Mouse (Mus musculus) large intestine, adult 2 months (tissue): Measurements from ENCODE around the gene Zfp706. TPM values are rescaled to one million over a fixed set of nuclear protein-coding genes. Genes with fewer than 3 reads are reported as not detected.
"Not testable (repeated sequence)": the region's sequence is repeated elsewhere in the genome, so short reads cannot be mapped to it uniquely, and the experiment has no call there.

Source experiments
- DNase-seq: peaks from one replicate; pipeline ENCODE4 v3.0.0-alpha.2; 2012; ENCODE audit warnings: low read depth, low spot score
- WGBS: fragments of 180-500 bp; shearing (Covaris S2); methylation state at CpG from one replicate; pipeline ENCODE4 v1.1.7; 2018; 5-methylcytosine and 5-hydroxymethylcytosine counted together
- polyA plus RNA-seq: library from polyadenylated mRNA; depleted of rRNA; stranded (reverse); fragments of >200 nt; gene quantifications from 2 replicates; pipeline ENCODE4 v1.2.3, GENCODE M21; 2012

The Zfp706 gene
- polyA plus RNA-seq, 1 experiment: 58.2 TPM

DNA sequence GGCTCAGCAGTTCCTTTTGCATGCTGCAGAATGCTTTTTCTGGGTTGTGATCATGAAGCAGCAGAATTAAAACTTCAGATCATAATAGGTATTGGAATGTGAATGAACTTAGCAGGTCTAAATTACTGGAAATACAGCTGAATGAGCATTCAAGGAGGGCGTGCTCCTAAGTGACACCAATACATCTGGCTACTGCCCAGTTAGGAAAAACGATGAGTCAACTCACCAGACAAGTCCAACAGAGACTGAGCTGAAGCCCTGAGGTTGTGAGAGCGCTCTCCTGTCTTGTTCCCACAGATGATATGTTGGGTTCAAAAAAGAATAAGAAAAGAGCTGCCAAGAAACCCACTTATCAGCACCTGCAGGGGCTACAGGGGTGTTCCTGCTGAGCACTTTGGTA is 11.9 kb upstream of the Zfp706 start:
- DNase-seq: no peak
- 37% methylated on average over 3 of the region's 3 CpGs for WGBS

DNA sequence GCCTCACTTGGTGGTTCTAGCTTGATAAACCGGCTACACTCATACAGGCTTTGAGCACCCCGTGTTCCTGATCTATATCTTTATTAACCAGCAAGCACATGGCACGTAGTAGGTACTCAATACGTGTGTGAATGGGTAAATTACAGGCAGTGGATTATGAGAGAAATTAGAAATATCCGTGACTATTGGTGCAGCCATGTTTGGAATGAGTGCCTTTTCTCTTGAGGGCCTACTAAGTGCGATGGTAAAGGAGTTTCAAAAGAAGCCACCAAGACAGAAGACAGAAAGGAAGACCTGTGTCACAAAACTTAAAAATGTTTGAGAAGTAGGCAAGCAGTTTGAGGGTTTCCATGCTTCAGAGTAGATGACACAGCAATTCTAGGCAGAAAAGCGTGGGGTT is 4.3 kb upstream of the Zfp706 start:
- WGBS: 90% methylated on average over 7 of the region's 7 CpGs

DNA sequence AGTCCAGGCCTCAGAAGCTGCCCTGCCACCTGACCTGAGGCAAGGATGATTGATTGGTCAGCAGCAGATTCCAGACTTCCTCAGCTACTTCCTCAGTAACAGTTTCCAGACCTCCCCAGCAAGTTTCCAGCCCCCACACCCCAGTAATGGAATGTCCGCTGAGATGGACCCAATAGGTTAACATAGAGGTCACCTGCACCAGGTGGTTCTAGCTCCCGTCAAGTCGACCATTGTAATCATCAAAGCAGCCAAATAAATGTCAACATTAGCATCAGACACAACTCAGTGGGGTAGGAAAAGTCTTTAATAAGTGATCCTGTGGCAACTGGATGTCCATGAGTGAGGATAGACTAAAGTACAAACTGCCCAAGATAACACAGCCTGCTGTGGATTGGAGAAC is 3.7 kb upstream of the Zfp706 start:
- WGBS: 68% methylated on average over 3 of the region's 3 CpGs
- no peak for DNase-seq

More for the DNA sequence above, 4.3 kb upstream of the Zfp706 start:
- DNase-seq: no peak

DNA sequence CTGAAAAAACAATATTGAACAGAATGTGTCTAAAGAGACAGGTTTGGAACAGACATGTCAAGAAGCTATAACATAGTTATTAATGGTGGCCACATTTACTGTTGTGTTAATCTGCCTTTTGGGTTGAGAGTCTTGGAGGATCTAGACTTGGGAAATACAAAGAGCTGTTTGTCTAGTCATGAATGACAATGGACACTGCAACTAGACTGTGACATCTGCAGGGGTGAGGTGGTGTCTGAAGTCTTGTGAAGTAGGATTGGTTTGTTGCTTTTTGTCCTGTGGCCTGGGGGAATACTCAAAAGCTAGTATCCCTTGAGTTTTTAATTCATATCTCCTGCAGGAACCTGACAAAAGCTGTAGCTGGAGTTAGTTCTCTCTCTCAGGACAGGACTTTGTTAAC is 973 bp upstream of the Zfp706 start:
- DNase-seq: no peak

DNA sequence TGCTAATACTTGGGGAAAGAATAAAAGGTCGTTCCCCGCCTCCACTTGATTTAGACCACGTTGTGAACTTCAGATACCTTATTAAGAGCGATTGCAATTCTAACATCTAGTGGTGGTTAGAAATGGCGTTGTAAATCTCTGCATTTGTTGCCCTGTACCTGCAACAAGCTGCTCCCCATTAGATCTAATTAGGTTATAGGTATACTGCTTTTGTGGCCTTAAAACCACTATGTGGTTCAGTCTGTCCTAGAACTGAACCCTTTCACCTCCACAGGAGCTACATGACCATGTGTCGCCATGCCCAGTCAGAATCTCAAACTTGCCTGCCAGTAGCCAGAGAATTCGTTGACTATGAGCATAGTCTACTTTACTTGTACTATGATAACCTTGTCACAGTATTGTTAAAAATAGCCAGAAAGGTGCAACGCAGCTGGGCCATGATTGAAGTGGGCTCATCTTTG is 416 bp upstream of the Zfp706 start:
- WGBS: 25% methylated on average over 8 of the region's 8 CpGs
- DNase-seq: no peak

DNA sequence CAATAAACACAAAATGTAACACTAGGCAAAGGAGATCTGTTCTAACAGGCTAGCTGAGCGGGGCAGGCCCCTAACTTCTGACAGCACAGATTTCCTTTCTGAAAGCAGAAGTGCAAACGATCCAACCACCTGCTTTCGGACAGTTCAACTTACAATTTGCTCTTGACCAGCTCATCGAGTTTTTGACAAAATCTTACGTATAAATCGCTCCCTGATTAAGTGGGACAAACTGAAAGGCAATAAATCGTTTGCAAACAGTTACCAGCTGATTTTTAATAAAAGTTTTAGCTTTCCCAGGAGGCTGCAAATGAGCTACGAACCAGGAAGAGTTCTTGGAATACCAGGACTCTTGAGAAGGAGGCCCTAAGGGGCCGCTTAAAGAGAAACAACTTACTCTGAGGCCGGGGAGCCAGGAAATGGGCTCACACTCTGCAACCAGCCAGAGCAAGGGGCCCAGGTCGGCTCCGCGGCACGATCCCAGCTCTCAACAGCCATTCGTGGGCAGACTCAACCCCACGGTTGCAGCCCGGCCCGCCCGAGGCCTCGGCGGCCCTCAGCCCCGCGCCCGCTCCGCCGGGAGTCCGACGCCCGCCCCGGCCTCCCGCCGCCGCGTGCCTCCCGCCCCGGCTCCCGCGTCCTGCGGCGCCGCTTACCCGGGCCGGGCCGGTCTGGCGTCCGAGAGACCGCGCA is 953 bp downstream of the Zfp706 start:
- under 1% methylated on average over 48 of the region's 48 CpGs for WGBS

DNA sequence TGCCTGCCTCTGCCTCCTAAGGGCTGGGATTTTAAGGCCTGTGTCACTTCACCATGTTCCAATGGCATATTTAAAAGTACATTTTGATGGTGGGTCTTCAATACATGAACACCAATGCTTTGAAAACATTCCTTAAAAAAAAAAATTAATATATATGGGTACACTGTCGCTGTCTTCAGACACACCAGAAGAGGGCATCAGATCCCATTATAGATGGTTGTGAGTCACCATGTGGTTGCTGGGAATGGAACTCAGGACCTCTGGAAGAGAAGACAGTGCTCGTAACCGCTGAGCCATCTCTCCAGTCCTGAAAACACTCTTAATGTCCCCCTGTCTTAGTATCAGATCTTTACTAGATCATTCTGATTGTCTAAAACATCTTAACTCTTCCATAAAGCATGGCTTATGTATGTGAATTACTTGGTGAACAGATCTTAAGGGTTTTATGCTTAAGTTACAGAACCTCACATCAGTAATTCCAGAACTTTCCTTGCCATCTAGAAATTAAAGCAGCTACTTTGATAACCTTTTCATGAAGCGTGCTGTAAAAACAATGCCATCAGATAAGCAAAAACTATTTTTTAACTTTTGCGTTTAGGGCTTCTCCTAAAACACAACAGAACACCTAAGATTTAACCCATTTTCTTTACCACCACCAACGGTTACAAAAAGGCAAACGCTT is 1.6 kb downstream of the Zfp706 start:
- 25% methylated on average over 7 of the region's 7 CpGs for WGBS

More for the DNA sequence above, 953 bp downstream of the Zfp706 start:
- DNase-seq: no peak

DNA sequence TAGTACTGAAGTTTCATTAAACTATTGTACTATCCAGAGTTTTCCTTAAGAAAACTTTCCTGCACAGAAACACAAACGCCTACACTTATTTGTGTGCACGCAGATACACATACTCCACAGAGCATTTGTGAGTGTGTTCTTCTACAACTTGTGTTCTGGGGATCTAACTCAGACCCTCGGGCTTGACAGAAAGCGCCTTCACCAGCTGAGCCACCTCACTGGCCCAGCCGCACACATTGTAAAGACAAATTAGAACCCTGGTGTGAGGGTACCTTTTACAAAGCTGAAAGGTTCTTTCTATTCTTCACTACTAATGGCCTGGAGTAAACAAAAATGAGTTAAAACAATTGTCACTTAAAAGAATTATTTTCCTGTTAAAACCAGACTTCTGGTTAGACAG is 2.7 kb downstream of the Zfp706 start:
- WGBS: 64% methylated on average over 5 of the region's 5 CpGs
- no peak for DNase-seq

More for the DNA sequence above, 1.6 kb downstream of the Zfp706 start:
- DNase-seq: no peak

DNA sequence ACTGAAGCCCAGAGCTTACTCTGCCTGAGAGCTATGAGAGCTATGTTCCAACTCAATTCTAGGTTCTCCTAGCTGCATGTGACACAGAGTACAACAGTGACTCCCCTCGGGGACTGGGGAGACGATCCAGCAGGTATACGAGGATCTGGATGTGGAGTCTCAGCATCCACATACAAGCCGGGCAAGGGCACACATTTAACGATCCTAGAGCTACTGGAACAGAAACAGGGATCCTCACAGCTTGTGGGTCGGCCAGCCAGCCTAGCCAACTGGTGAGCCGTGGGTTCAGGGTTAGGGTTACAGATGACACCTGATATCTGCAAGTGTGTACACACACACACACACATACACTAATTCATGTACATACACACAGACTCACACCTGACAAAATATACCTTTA is 5.3 kb downstream of the Zfp706 start:
- 90% methylated on average over 7 of the region's 7 CpGs for WGBS
- DNase-seq: no peak

DNA sequence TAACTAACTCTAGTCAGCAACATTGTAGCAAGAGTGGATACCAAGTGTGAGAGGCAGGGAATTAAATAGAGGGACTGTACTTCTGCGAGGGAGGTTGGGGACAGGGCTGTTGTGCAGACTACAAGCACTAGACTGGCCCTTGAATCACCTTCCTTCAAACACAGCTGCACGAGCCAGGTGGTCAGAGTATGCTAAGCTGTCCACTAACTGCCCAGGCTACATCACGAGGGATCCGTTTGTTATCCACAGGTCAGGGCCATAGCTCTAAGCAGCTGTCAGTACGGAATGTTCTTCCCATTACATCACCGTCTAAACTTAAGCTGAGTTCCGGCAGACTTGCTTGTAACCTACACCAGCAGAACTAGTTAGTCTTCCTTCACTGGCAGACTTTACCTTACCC is 8.0 kb downstream of the Zfp706 start:
- 74% methylated on average over 7 of the region's 7 CpGs for WGBS
- DNase-seq: not testable (repeated sequence)

DNA sequence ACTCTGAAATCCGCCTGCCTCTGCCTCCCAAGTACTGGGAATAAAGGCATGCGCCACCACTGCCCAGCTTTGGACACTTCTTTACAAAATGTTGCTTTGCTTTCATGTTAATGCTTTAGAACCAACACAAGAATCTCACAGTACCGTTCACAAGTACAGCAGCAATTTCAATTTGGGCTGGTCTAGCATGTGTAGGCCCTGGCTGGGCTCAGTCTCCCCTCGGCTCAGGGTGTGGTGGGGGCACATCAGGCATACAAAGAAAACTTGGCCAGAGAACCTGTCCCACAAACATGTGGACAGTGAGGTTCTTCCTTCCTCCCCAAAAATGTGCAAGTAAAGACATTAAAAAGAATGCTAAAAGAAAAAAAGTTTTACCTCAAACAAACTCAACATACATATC is 12.4 kb downstream of the Zfp706 start:
- 96% methylated on average over 4 of the region's 4 CpGs for WGBS
- no peak for DNase-seq

DNA sequence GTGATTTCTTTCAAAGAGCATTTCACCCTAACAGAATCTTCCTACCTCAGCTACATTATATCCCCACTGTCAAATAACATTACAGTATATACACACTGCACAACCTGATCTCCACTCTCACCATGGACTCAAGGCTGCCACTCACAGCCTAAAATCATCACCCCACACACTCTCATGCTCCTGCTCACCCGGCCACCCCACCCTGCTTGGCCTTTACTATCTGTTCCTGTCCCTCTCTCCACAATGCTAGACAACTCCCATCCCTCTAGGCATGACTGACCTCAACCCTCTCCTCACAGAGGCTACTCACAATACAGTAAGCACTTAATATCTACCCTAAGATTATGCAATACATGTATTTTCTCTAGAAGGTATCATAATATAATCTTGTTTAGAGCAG is 12.9 kb downstream of the Zfp706 start:
- no peak for DNase-seq
- WGBS: 77% methylated on average over 1 of the region's 1 CpGs

DNA sequence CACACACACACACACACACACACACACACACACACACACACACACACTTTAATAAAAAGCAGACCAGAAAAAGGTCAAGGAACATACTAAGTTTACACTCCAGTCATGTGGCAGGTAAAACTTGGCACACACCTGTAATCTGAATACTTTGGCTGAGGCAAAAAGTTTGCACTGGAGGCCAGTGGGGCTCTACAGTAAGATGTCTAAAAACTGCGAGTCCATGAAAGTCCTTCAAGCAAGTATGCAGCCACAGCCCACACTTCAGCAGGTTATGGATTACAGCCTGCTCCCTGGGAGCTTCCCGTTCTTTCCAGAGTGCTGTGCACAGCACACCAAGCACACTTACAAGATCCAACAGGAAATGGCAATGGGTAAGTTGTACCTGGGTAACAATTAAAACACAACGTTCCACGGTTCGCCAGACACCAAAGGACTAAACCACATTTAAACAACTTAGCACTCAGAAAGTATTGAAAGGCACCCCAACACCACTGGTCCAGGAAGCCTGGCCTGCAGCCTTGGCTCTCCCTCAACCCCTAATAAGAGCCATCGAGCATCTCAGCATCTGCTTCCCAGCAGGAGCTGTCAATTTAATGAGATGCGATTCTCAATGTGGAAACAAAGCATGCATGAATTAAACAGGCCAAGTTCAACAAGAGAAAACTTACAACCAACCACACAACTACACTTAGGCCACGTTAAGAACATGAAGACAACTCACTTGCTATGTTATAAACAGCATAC is 14.0 kb downstream of the Zfp706 start:
- no peak for DNase-seq
- 81% methylated on average over 8 of the region's 8 CpGs for WGBS

DNA sequence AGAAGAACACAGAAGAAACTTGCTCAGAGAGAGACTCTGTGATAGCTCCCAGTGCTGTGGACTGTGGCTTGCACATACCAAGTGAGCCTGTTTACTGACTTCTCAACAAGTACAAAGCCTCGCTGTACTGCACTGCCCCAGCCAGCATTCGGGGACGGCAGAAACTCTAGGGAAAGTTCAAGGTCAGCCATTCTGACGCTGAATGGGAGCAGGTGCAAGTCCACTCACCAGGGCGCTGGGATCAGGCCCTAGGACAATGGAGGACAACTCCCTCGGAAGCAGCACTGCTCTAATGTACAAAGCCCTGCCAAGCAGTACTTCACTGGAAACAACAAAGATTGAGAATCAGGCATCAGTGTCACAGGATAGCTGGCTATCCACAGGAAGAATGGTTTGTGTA is 16.2 kb downstream of the Zfp706 start:
- 50% methylated on average over 6 of the region's 6 CpGs for WGBS
- DNase-seq: no peak

DNA sequence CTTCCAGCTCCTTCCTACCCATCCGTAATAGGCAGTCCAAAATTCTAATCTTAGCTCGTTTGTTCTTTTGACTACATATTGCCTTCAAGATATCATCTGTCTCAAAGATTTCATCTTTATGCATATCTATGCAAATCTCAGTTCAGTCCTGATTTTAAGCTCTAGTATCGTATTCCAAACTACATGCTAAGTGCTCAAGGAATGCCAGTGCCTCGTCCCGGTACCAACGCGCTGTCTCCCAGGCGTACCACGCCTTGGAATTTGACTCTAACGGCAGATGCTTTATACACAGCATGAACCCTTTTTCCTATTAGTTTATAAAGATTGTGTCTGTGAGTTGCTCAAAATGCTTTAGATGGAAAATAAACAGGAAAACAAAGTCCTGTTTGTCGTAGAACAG is 17.7 kb downstream of the Zfp706 start:
- 82% methylated on average over 11 of the region's 11 CpGs for WGBS
- no peak for DNase-seq

DNA sequence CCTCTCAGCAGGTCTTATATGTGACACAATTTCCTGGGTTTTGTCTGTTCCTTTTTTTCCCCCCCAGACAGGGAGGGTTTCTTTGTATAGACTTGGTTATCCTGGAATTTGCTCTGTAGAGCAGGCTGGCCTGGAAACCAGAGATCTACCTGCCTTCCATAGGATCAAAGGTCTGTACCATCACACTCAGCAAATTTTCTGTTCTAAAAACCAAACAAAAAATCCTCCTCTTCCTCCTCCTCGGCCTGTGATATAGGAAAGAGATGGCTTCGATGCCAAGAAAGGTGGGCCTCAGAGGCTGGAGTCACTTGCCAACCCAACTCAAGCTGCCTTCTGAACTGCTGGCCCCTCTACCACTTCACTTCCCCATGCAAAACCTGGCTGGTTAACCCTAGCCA is 18.9 kb downstream of the Zfp706 start:
- 70% methylated on average over 2 of the region's 2 CpGs for WGBS
- DNase-seq: no peak

DNA sequence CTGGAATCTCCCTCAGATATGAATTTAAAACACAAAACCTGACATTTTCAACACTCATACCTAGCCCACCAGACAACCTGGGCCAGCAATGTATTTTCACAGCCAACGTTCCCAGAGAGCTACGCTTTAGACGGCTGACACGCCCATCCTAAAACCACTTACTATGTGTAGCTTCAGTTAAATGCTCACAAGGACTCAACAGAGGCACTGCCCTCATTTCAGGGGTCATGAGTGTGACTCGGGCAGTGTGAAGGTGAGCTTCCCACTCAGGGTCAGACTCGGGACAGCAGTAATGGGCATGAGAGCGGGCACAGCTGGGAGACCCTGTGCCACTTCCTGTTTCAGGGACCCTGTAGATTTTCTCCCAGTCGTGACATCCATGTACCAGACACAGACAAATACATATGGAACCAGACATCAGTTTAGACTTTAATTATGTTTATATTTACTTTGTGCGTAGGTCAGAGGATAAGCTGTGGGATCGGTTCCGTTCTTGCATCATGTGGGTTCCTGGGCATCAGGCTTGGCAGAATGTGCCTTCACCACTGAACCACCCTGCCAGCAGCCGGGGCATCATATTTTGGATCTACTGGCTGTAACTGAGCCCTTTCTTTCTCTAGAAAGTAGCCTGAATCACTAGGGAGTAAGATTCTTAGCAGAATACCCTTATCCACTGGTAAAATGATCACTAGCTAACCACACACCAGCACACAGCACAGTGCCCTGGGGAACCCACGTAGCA is 19.4 kb downstream of the Zfp706 start:
- no peak for DNase-seq
- WGBS: 61% methylated on average over 13 of the region's 13 CpGs

DNA sequence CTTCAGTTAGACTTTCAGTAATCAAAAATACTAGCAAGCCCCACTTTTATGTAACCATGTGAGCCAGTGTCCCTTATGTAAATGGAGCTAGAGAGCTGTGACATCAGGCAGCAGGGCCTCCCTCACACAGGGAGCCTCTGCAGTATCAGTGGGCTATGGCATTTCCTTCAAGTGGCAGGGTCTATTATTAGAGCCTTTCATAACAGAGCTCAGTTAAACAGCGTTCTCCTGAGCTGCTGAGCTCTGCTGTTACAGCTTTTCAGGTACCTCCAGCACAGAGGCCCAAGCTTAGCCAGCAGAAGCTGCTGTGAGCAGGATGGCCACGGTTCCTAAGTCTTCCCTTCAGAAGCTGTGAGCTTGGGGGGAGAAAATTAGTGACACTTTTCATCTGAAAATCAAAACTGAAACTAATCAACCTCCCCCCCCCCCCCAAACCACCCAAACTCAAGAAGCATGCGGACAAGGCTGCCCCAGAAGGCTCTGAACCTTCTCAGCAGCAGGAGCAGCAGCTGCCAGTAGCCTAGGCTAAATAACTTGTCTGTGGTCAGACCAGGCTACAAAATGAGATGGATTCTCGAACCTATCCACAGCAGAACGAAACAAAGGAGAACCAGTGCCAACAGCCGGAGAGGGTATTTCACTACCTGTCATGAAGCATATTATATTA is 20.2 kb downstream of the Zfp706 start:
- no peak for DNase-seq
- 64% methylated on average over 6 of the region's 6 CpGs for WGBS

DNA sequence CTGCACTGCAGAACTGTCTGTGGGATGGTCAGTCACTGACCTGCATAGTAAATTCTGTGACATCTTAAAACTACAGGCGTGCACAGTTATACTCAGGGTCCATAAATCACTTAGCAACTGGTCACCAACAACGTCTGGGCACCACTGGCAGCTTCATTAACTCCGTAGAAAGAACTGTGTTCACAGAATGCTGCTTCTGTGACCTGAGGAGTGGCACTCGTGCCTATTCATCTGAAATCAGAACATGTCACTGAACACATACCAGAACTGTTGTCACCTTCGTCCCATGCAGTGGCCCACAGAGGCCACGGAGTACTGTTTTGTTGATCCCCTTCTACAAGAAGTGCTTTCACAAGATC is 22.0 kb downstream of the Zfp706 start:
- 70% methylated on average over 6 of the region's 6 CpGs for WGBS

More for the DNA sequence above, 22.0 kb downstream of the Zfp706 start:
- DNase-seq: no peak
